Mouse (Mus musculus) monocyte, adult 59 days (primary cell): ENCODE data around the gene Rln3. TPM values are rescaled to one million over a fixed set of nuclear protein-coding genes. Genes with fewer than 3 reads are reported as not detected.

Experiments
- total RNA-seq, 2 experiments: library from RNA; stranded (reverse); gene quantifications; one replicate each; pipeline ENCODE4 v1.2.4; 2023

Rln3 gene
- not detected for total RNA-seq

DNA sequence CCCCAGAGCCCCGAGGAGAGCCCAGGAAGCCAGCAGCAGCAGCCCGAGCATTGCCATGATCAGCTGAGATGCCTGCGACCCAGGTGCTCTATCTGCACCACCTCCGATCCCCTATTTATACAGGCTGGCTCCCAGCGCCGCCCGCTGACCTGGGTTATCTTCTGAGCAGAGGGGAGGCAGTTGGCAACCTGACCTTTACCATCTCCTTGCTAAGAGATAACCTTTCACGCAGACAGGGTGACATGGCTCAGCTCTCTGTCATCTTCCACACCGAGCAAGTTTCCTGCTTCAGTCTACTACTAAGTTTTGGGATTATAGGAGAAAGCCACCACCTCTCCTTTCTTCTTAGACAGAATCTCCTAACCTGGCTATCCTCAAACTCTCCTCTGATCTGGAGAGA lies at the start of gene Rln3:
TSS of gene Rln3 (minus strand) at position 101 of the 400 bp plus-strand sequence.

DNA sequence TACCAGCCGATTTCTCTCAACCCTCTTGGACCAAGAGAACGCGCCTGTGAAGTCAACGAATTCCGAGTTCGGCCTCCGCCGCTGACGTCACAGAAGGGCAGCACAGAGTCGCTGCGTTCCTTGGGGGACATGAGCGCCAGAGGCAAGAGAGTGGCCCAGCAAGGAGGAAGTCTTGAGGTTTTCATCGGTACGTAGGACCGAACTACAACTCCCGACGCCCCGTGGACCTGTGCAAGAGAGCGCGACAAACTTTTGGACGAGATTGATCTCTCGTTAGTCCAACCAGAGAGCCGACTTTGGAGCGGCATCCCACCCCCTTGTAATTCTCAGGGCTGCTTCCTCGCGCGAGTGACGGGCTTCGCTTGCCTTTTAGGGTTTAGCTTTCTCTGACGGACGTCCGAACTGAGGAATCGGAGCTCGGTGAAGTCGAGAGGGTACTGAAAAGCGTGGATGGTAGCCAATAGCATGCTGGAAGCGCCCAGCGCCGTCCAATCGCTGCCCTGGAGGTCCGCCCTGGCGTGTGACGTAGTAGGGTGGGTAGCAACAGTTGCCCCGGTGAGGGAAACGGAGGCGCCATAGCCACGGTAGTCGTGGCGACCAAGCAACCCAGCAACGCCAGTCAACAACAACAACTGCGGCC lies 21.6 kb upstream of the Rln3 start, which contains the start of gene Rfx1:
TSS of gene Rfx1 (plus strand) at position 544 of the 640 bp plus-strand sequence.

DNA sequence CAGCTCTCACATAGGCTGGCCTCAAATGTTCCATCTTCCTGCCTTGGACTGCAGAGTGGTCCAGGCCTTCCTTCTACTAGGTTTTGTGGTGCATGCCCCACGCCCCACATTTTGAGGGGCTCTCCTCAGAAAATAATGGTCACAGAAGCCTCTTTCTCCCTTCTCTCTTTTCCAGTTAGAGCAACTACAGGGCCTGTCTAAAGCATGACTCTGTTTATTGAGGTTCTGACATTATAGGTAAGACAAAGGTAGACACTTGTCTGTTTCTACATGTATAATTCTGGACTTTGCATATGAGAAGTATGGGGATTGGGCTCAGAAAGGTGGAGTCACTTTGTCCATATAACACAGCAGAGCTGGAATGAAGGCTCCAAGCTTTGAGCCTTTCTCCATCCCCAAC lies 20.2 kb upstream of the Rln3 start, which contains the start of gene Gm10643:
TSS of gene Gm10643 (minus strand) at position 101 of the 400 bp plus-strand sequence.

DNA sequence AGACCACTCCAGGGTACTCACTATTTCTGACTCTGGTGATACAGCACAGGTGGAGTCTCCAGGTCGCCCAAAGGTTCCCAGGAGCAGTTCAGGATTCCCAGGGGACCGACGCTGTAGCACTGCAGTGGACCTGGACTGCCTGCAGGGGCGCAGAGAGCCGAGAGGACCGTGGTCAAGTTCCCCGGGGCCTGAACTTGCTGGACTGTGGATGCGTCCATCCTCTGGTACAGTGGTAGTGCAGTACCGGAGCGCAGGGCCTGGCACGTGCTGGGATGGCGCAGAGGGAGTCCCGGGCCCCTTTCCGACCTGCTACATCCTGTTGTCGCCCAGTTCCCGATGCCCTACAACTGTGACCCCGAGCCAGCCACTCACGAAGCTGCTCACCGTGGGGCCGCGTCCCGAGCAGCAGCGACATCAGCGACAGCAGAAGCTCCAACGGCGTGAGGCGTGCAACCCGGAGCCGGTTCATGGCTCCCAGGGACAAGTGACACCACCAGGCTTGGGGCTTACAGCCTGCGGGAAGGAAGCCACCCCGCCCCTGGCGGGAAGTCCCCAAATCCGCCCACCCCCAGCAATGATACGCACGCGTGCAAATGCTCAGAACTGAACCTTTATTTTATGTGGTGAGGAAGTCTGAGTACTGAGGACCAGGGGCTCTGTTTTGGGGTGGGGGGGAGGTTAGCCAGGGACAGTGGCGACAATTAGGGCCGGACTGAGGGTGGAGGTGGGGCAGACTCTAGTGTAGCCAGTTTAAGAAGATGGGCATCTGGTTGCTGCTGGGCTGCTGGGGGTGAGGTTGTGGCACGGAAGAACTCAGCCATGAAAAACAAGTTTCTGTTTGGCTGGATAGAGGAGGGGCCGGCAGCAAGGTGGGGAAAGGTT lies 2.5 kb downstream of the Rln3 start, which contains the start of gene Il27ra:
TSS of gene Il27ra (minus strand) at position 524 of the 882 bp plus-strand sequence.

DNA sequence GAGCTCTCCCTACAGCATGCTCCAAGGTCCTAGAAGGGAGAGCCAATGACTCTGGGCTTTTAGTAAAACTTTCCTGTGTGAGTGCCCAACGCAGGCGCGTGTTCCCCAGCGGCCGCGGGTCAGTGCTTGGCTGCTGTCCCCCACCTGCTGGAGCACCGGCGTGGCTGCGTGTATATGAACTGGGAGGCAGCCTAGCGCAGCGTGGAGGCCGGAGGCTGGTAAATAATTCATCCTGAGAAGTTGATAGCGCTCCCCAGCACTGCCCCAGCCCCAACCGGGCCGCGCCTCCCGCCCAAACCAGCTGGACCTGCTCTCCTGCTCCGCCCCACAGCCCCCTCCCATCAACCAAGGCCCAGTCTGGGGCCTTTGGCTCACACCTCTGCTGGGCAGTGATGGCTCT lies 23.7 kb downstream of the Rln3 start, which contains the start of gene Palm3:
TSS of gene Palm3 (plus strand) at position 376 of the 400 bp plus-strand sequence.

DNA sequence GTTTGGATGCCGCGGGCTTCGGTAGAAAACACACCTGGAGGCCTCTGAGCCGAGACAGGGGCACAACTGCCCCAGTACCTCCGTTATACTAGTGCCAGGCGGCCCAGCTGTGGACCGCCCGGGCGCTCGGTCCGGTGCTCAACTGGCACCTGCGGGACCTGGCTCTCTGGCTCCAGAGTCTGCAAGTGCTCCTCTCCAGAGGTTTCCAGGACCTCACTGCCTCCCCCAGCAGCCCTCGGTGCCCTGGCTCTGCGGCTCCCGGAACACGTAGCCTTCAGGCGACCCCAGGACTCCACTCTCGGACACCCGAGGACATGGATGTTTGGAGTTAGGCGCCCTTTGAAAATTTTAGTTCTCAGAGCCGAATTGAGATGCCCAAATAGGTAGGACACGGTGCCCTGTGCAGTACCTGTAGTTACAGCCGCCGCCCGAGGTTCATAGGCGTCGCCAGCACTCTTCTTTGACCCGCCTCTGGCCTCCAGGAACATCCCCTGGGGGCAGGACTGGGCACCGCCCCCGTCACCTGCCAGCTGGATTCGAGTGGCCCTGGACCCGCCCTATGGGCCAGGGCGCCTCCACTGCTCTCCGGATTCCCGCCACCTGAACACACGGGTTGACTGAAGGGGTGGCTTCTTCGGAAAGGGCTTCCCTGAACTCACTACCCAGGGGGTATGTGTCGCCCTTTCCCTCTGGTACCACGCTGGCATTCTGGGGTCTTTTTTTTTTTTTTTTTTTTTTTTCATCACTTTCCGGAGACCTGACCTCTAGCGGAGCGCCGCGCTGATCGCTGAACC lies 32.9 kb downstream of the Rln3 start, which contains the start of gene 2210011C24Rik:
TSS of gene 2210011C24Rik (minus strand) at position 467 of the 794 bp plus-strand sequence.

DNA sequence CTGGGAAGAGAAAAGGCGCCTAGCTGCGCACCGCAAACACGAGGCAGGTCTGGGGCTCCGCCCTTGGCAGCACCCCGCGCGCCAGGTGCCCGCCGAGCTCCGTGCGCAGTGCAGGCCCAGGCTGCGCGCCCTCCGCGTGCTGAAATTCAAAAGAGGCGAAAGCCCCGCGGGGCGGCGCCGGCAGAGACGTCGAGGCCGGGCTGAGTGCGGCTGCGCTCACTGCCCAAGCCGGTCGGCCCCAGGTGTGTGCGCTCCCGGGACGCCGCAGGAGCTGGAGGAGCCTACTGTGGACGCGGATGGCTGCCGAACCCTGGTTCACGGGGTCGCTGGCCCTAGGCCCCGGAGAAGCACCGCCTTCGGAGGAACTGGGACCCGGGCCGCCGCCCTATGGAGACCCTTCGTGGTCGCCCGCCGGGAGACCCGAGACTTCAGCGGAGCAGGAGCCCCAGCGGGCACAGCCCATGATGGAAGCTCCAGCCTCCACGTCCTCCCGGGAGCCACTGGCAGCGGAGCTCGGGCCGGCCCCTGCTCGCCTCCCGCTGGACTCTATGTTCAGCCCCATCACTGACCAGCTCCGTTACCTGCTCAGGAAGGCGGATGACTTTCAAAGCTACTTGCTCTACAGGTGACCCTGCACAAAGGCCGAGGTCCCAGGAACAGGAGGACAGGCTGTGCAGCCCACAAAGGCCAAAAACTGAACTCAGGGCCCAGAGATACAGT lies 43.4 kb downstream of the Rln3 start, which contains the start of gene 1700067K01Rik:
TSS of gene 1700067K01Rik (plus strand) at position 222 of the 720 bp plus-strand sequence.

DNA sequence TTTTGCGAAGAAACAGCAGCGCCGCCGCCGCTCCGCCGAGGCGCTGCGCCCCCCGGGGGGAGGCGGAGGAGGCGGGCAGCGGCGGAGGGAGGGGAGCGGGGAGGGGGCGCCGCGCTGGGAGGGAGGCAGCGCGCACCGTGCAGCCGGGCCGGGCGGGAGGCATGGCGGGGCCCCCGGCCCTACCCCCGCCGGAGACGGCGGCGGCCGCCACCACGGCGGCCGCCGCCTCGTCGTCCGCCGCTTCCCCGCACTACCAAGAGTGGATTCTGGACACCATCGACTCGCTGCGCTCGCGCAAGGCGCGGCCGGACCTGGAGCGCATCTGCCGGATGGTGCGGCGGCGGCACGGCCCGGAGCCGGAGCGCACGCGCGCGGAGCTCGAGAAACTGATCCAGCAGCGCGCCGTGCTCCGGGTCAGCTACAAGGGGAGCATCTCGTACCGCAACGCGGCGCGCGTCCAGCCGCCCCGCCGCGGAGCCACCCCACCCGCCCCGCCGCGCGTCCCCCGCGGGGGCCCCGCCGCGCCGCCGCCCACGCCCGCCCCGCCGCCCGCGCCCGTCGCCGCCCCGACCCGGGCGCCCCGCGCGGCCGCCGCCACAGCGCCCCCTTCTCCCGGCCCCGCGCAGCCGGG lies 47.2 kb downstream of the Rln3 start, which contains the start of gene Samd1:
TSS of gene Samd1 (plus strand) at position 162 of the 631 bp plus-strand sequence.

Other genes with a start within 250 kb of the Rln3 start
- gene Adgrl1, start 144.9 kb downstream of the Rln3 start, total RNA-seq: 1 to 10 TPM; 2.0 to 2.1 TPM
- under 1 TPM; 0.18 to 0.39 TPM for gene Gm10644, start 89.8 kb downstream of the Rln3 start, total RNA-seq
- 1 to 10 TPM; 1.5 to 2.7 TPM for gene Asf1b, start 89.5 kb downstream of the Rln3 start, total RNA-seq
- 10 to 100 TPM; 37.3 to 41.3 TPM for gene Prkaca, start 72.0 kb downstream of the Rln3 start, total RNA-seq
- 10 to 100 TPM; 55.2 to 55.6 TPM for gene Samd1, start 47.3 kb downstream of the Rln3 start, total RNA-seq
- under 1 TPM; 0.39 to 0.55 TPM for gene 1700067K01Rik, start 43.5 kb downstream of the Rln3 start, total RNA-seq
- gene 2210011C24Rik, start 32.8 kb downstream of the Rln3 start, total RNA-seq: not detected
- gene Palm3, start 23.5 kb downstream of the Rln3 start, total RNA-seq: not detected
- gene Il27ra, start 2.4 kb downstream of the Rln3 start, total RNA-seq: 10 to 100 TPM; 13.8 to 15.3 TPM
- 1 to 10 TPM; 1.1 to 2.1 TPM for gene Gm10643, start 20.1 kb upstream of the Rln3 start, total RNA-seq
- gene Rfx1, start 21.8 kb upstream of the Rln3 start, total RNA-seq: 10 to 100 TPM; 57.0 to 63.2 TPM
- gene Dcaf15, start 59.8 kb upstream of the Rln3 start, total RNA-seq: 10 to 100 TPM; 30.4 to 30.5 TPM
- gene Podnl1, start 81.0 kb upstream of the Rln3 start, total RNA-seq: 1 to 10 TPM in 1 of 2 experiments, under 1 TPM in 1; 0.39 to 1.0 TPM
- 10 to 100 TPM; 23.8 to 30.1 TPM for gene Cc2d1a, start 102.9 kb upstream of the Rln3 start, total RNA-seq
- gene 4930432K21Rik, start 103.0 kb upstream of the Rln3 start, total RNA-seq: not detected
- gene Nanos3, start 140.2 kb upstream of the Rln3 start, total RNA-seq: not detected
- 10 to 100 TPM; 46.3 to 48.9 TPM for gene Zswim4, start 192.1 kb upstream of the Rln3 start, total RNA-seq
- gene D8Ertd738e, start 204.7 kb upstream of the Rln3 start, total RNA-seq: 100 to 1,000 TPM; 218 to 227 TPM
- 10 to 100 TPM; 16.5 to 18.9 TPM for gene Mri1, start 212.3 kb upstream of the Rln3 start, total RNA-seq
- gene Ccdc130, start 225.4 kb upstream of the Rln3 start, total RNA-seq: 10 to 100 TPM; 17.1 to 21.0 TPM